Mouse (Mus musculus) cerebellum, adult 2 months (tissue): ENCODE results near the gene Ints11. TPM values are rescaled to one million over a fixed set of nuclear protein-coding genes. Genes with fewer than 3 reads are reported as not detected.

ENCODE experiments used
- DNase-seq, 2 experiments: peaks; one replicate each; pipeline ENCODE4 v3.0.0; 2021
- H3K27ac ChIP-seq: fragments of 200-500 bp; 2 replicates; pipeline ENCODE4 v1.5.1; 2012; ENCODE audit warnings: low read length, control low read depth, inconsistent platforms; ENCODE audit not compliant: insufficient read depth
- H3K27me3 ChIP-seq: fragments of 200-500 bp; 2 replicates; pipeline ENCODE4 v1.6.1; 2012; ENCODE audit warnings: inconsistent platforms, mild to moderate bottlenecking, low read length, moderate library complexity; ENCODE audit not compliant: control insufficient read depth, insufficient read depth
- H3K4me1 ChIP-seq: fragments of 200-500 bp; 2 replicates; pipeline ENCODE4 v1.6.1; 2011; ENCODE audit warnings: low read length; ENCODE audit not compliant: control insufficient read depth, insufficient read depth
- H3K4me3 ChIP-seq: fragments of 200-500 bp; replicated peaks from 2 replicates; pipeline ENCODE3; 2011; ENCODE audit warnings: mild to moderate bottlenecking, low read depth, low read length, control low read depth; ENCODE audit not compliant: insufficient read depth
- CTCF ChIP-seq: fragments of 200-500 bp; IDR thresholded peaks from 2 replicates; pipeline ENCODE4 v1.5.1; 2011; ENCODE audit warnings: low read depth, mild to moderate bottlenecking, control low read depth, low read length, moderate library complexity, borderline replicate concordance; ENCODE audit not compliant: insufficient read depth
- POLR2A ChIP-seq: fragments of 200-500 bp; IDR thresholded peaks from 2 replicates; pipeline ENCODE4 v1.6.1; 2011; ENCODE audit warnings: low read length, control low read depth, borderline replicate concordance; ENCODE audit not compliant: insufficient read depth
- whole genome bisulfite sequencing: fragments of 180-500 bp; shearing (Covaris S2); methylation state at CpG from one replicate; pipeline ENCODE4 v1.1.7; 2018; 5-methylcytosine and 5-hydroxymethylcytosine counted together
- polyA plus RNA-seq: library from polyadenylated mRNA; depleted of rRNA; stranded (reverse); fragments of >200 nt; gene quantifications from 2 replicates; pipeline ENCODE4 v1.2.3, GENCODE M21; 2012

Gene Ints11
- polyA plus RNA-seq, 1 experiment: 50.1 TPM

GRCm38 (mm10) chr4:155868614-155869298 is 590 bp upstream of the Ints11 start:
- no peak for DNase-seq
- WGBS: 6% methylated on average over 22 of the region's 22 CpGs

GRCm38 (mm10) chr4:155871404-155871803 is 2.1 kb downstream of the Ints11 start:
- Histone ChIP-seq H3K27me3 (no peaks in the 10 kb centered on the region), H3K4me3 (no peak overlapping the region), H3K27ac (no peak overlapping the region), H3K4me1 (peaks cover 12% of the 10 kb centered on the region)
- 94% methylated on average over 7 of the region's 7 CpGs for WGBS
- TF ChIP-seq POLR2A (no peak), CTCF (no peak)
- DNase-seq: peak in 1 of 2 experiments; percentile 0

More at GRCm38 (mm10) chr4:155868614-155869298, 590 bp upstream of the Ints11 start:
- Histone ChIP-seq H3K27me3 (no peaks in the 10 kb centered on the region), H3K4me3 (peak overlapping the region; percentile 82), H3K4me1 (peaks cover 12% of the 10 kb centered on the region), H3K27ac (peak overlapping the region; percentile 6; the same call in 1 of the 2 replicates)
- TF ChIP-seq POLR2A (no peak), CTCF (no peak)

- WGBS: 89% methylated on average over 3 of the region's 3 CpGs
- Histone ChIP-seq H3K4me1 (no peaks in the 10 kb centered on the region), H3K27me3 (no peaks in the 10 kb centered on the region), H3K27ac (no peak overlapping the region), H3K4me3 (no peak overlapping the region)
- no peak for DNase-seq
- no peak for TF ChIP-seq CTCF
- TF ChIP-seq POLR2A: no peak
These were observed 14.2 kb downstream of the Ints11 start for GRCm38 (mm10) chr4:155883587-155883986.

GRCm38 (mm10) chr4:155886330-155886729 is 17.0 kb downstream of the Ints11 start:
- TF ChIP-seq POLR2A (no peak), CTCF (no peak)
- Histone ChIP-seq H3K4me3 (no peak overlapping the region), H3K27me3 (no peaks in the 10 kb centered on the region), H3K4me1 (peaks cover 4% of the 10 kb centered on the region; the same call in 1 of the 2 replicates), H3K27ac (no peak overlapping the region)
- DNase-seq: peak in 1 of 2 experiments; percentile 4
- WGBS: 76% methylated on average over 5 of the region's 5 CpGs

- peak in 1 of 2 experiments; percentile 10 for DNase-seq
- TF ChIP-seq POLR2A (no peak), CTCF (no peak)
- Histone ChIP-seq H3K4me3 (no peak overlapping the region), H3K27me3 (no peaks in the 10 kb centered on the region), H3K4me1 (peaks cover 4% of the 10 kb centered on the region; the same call in 1 of the 2 replicates), H3K27ac (no peak overlapping the region)
- WGBS: 64% methylated on average over 10 of the region's 10 CpGs
These were observed 18.3 kb downstream of the Ints11 start for GRCm38 (mm10) chr4:155887674-155888073.

GRCm38 (mm10) chr4:155888181-155888580 is 18.8 kb downstream of the Ints11 start:
- Histone ChIP-seq H3K27ac (no peak overlapping the region), H3K4me3 (no peak overlapping the region), H3K27me3 (no peaks in the 10 kb centered on the region), H3K4me1 (peaks cover 5% of the 10 kb centered on the region; the same call in 1 of the 2 replicates)
- no peak for TF ChIP-seq POLR2A
- no peak for TF ChIP-seq CTCF
- DNase-seq: peak in 1 of 2 experiments; percentile 12
- WGBS: 91% methylated on average over 9 of the region's 9 CpGs

GRCm38 (mm10) chr4:155889316-155889715 is 20.0 kb downstream of the Ints11 start:
- Histone ChIP-seq H3K27ac (no peak overlapping the region), H3K4me1 (peaks cover 15% of the 10 kb centered on the region; the same call in 1 of the 2 replicates), H3K4me3 (no peak overlapping the region), H3K27me3 (no peaks in the 10 kb centered on the region)
- DNase-seq: peak in 1 of 2 experiments; percentile 9
- TF ChIP-seq CTCF: no peak
- no peak for TF ChIP-seq POLR2A
- 74% methylated on average over 5 of the region's 5 CpGs for WGBS

GRCm38 (mm10) chr4:155891011-155891471 is 21.7 kb downstream of the Ints11 start:
- no peak for DNase-seq
- H3K4me3 ChIP-seq: peak overlapping the region; percentile 83

More at GRCm38 (mm10) chr4:155891011-155891471, 21.7 kb downstream of the Ints11 start:
- Histone ChIP-seq H3K27me3 (no peaks in the 10 kb centered on the region), H3K27ac (no peak overlapping the region), H3K4me1 (peaks cover 20% of the 10 kb centered on the region)
- TF ChIP-seq POLR2A (no peak), CTCF (no peak)
- 1% methylated on average over 34 of the region's 34 CpGs for WGBS
